Mouse (Mus musculus): Measurements from ENCODE around the gene Avpi1. TPM values are rescaled to one million over a fixed set of nuclear protein-coding genes. Genes with fewer than 3 reads are reported as not detected.
A peak's percentile ranks its signal among the peaks of the same experiment; 100 is the strongest.

Gene Avpi1
- polyA plus RNA-seq, 1 experiment: 26.9 TPM

GRCm38 (mm10) chr19:42124684-42125083 lies 4.2 kb downstream of the Avpi1 start:
- H3K4me1 ChIP-seq (ENCODE audit: control insufficient read depth, insufficient read depth, low read length): peaks cover 12% of the 10 kb centered on the region
- TF ChIP-seq CTCF (IDR thresholded peaks at IDR 0.05; ENCODE audit: borderline replicate concordance, insufficient read depth, low read depth, low read length): no peak
- TF ChIP-seq POLR2A (IDR thresholded peaks at IDR 0.05; ENCODE audit: borderline replicate concordance, insufficient read depth, low read length): no peak
- peak; percentile 32 to 36 for DNase-seq
- H3K4me3 ChIP-seq (replicated peaks; ENCODE audit: insufficient read depth, low read depth, low read length): no peak overlapping the region
- peak overlapping the region; percentile 15; the same call in 1 of the 2 replicates for H3K27ac ChIP-seq (ENCODE audit: insufficient read depth, low read length)
- no peaks in the 10 kb centered on the region for H3K27me3 ChIP-seq (ENCODE audit: control insufficient read depth, insufficient read depth, low read length)
- 23% methylated on average over 13 of the region's 13 CpGs for WGBS

- WGBS: 70% methylated on average over 8 of the region's 8 CpGs
- TF ChIP-seq CTCF (IDR thresholded peaks at IDR 0.05; ENCODE audit: borderline replicate concordance, insufficient read depth, low read depth, low read length) (no peak), POLR2A (IDR thresholded peaks at IDR 0.05; ENCODE audit: borderline replicate concordance, insufficient read depth, low read length) (no peak)
- H3K4me1 ChIP-seq (ENCODE audit: control insufficient read depth, insufficient read depth, low read length): peaks cover 6% of the 10 kb centered on the region
- H3K4me3 ChIP-seq (replicated peaks; ENCODE audit: insufficient read depth, low read depth, low read length): no peak overlapping the region
- H3K27me3 ChIP-seq (ENCODE audit: control insufficient read depth, insufficient read depth, low read length): no peaks in the 10 kb centered on the region; the same call in 1 of the 2 replicates
- no peak overlapping the region for H3K27ac ChIP-seq (ENCODE audit: insufficient read depth, low read length)
- DNase-seq: no peak
These were observed 8.4 kb downstream of the Avpi1 start for GRCm38 (mm10) chr19:42120451-42120850.

- TF ChIP-seq CTCF (IDR thresholded peaks at IDR 0.05; ENCODE audit: borderline replicate concordance, insufficient read depth, low read depth, low read length): no peak
- TF ChIP-seq POLR2A (IDR thresholded peaks at IDR 0.05; ENCODE audit: borderline replicate concordance, insufficient read depth, low read length): no peak
- Histone ChIP-seq H3K27me3 (ENCODE audit: control insufficient read depth, insufficient read depth, low read length) (no peaks in the 10 kb centered on the region; the same call in 1 of the 2 replicates), H3K4me1 (ENCODE audit: control insufficient read depth, insufficient read depth, low read length) (no peaks in the 10 kb centered on the region), H3K27ac (ENCODE audit: insufficient read depth, low read length) (no peak overlapping the region), H3K4me3 (replicated peaks; ENCODE audit: insufficient read depth, low read depth, low read length) (no peak overlapping the region)
- DNase-seq: no peak
- WGBS: 94% methylated on average over 5 of the region's 5 CpGs
These were observed 10.3 kb downstream of the Avpi1 start for GRCm38 (mm10) chr19:42118596-42118995.

GRCm38 (mm10) chr19:42118142-42118541 lies 10.7 kb downstream of the Avpi1 start:
- WGBS: 94% methylated on average over 9 of the region's 9 CpGs
- TF ChIP-seq CTCF (IDR thresholded peaks at IDR 0.05; ENCODE audit: borderline replicate concordance, insufficient read depth, low read depth, low read length): no peak
- no peak for DNase-seq
- H3K4me3 ChIP-seq (replicated peaks; ENCODE audit: insufficient read depth, low read depth, low read length): no peak overlapping the region
- no peaks in the 10 kb centered on the region for H3K4me1 ChIP-seq (ENCODE audit: control insufficient read depth, insufficient read depth, low read length)
- H3K27me3 ChIP-seq (ENCODE audit: control insufficient read depth, insufficient read depth, low read length): no peaks in the 10 kb centered on the region; the same call in 1 of the 2 replicates
- H3K27ac ChIP-seq (ENCODE audit: insufficient read depth, low read length): no peak overlapping the region

GRCm38 (mm10) chr19:42115783-42116335 lies 13.0 kb downstream of the Avpi1 start:
- H3K4me1 ChIP-seq (ENCODE audit: control insufficient read depth, insufficient read depth, low read length): no peaks in the 10 kb centered on the region
- DNase-seq: no peak
- no peak for TF ChIP-seq POLR2A (IDR thresholded peaks at IDR 0.05; ENCODE audit: borderline replicate concordance, insufficient read depth, low read length)
- TF ChIP-seq CTCF (IDR thresholded peaks at IDR 0.05; ENCODE audit: borderline replicate concordance, insufficient read depth, low read depth, low read length): no peak
- no peak overlapping the region for H3K27ac ChIP-seq (ENCODE audit: insufficient read depth, low read length)
- WGBS: 93% methylated on average over 4 of the region's 4 CpGs
- H3K4me3 ChIP-seq (replicated peaks; ENCODE audit: insufficient read depth, low read depth, low read length): no peak overlapping the region
- H3K27me3 ChIP-seq (ENCODE audit: control insufficient read depth, insufficient read depth, low read length): no peaks in the 10 kb centered on the region; the same call in 1 of the 2 replicates

- TF ChIP-seq CTCF (IDR thresholded peaks at IDR 0.05; ENCODE audit: borderline replicate concordance, insufficient read depth, low read depth, low read length): no peak
- no peak for TF ChIP-seq POLR2A (IDR thresholded peaks at IDR 0.05; ENCODE audit: borderline replicate concordance, insufficient read depth, low read length)
- DNase-seq: no peak
- 96% methylated on average over 9 of the region's 9 CpGs for WGBS
- H3K4me1 ChIP-seq (ENCODE audit: control insufficient read depth, insufficient read depth, low read length): no peaks in the 10 kb centered on the region
- no peaks in the 10 kb centered on the region for H3K27me3 ChIP-seq (ENCODE audit: control insufficient read depth, insufficient read depth, low read length)
- H3K27ac ChIP-seq (ENCODE audit: insufficient read depth, low read length): no peak overlapping the region
- H3K4me3 ChIP-seq (replicated peaks; ENCODE audit: insufficient read depth, low read depth, low read length): no peak overlapping the region
These were observed 24.2 kb downstream of the Avpi1 start for GRCm38 (mm10) chr19:42104681-42105080.

DNA sequence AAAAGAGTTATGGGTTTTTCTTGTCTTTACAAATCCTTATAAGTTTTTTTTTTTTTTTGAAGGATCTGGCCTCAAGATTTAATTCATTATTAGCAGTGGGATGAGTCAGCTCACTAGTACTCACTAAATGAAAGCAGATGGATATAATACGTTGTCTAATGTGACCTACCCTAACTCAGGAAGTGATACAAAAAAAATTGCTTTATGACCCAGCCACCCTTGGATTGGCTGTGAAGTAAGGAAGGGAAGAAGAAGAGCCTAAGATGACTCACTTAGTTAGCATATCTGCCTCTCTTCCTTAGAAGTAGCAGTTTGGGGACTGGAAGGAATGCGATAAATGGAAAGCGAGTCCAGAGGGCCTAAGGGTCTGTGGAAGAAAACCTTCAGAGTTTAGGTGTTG lies 29.5 kb downstream of the Avpi1 start:
- no peak for DNase-seq
- H3K4me3 ChIP-seq (replicated peaks; ENCODE audit: insufficient read depth, low read depth, low read length): no peak overlapping the region
- WGBS: 78% methylated on average over 3 of the region's 3 CpGs
- H3K27me3 ChIP-seq (ENCODE audit: control insufficient read depth, insufficient read depth, low read length): no peaks in the 10 kb centered on the region
- H3K4me1 ChIP-seq (ENCODE audit: control insufficient read depth, insufficient read depth, low read length): no peaks in the 10 kb centered on the region
- H3K27ac ChIP-seq (ENCODE audit: insufficient read depth, low read length): no peak overlapping the region
- TF ChIP-seq CTCF (IDR thresholded peaks at IDR 0.05; ENCODE audit: borderline replicate concordance, insufficient read depth, low read depth, low read length) (no peak), POLR2A (IDR thresholded peaks at IDR 0.05; ENCODE audit: borderline replicate concordance, insufficient read depth, low read length) (no peak)

DNA sequence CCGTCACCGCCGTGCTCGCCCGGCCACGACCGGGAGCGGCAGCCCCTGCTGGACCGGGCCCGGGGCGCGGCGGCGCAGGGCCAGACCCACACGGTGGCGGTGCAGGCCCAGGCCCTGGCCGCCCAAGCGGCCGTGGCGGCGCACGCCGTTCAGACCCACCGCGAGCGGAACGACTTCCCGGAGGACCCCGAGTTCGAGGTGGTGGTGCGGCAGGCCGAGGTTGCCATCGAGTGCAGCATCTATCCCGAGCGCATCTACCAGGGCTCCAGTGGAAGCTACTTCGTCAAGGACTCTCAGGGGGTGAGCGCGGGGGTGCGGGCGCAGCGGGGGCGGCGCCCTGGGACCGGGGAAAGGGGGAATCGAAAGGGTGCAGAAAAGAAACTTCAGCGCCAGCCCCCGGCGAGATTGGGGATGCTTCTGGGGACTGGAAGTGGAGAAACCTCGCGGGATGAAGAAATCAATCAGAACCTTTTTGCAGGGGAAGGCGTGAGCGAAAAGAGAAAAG lies 38.2 kb downstream of the Avpi1 start:
- Histone ChIP-seq H3K4me1 (ENCODE audit: control insufficient read depth, insufficient read depth, low read length) (0 out of 2 replicates have a peak, but pooled peaks cover 4% of the 10 kb centered on the region), H3K27me3 (ENCODE audit: control insufficient read depth, insufficient read depth, low read length) (no peaks in the 10 kb centered on the region), H3K4me3 (replicated peaks; ENCODE audit: insufficient read depth, low read depth, low read length) (peak overlapping the region; percentile 61), H3K27ac (ENCODE audit: insufficient read depth, low read length) (no peak overlapping the region)
- DNase-seq: no peak
- WGBS: 1% methylated on average over 51 of the region's 52 CpGs
- TF ChIP-seq POLR2A (IDR thresholded peaks at IDR 0.05; ENCODE audit: borderline replicate concordance, insufficient read depth, low read length) (no peak), CTCF (IDR thresholded peaks at IDR 0.05; ENCODE audit: borderline replicate concordance, insufficient read depth, low read depth, low read length) (no peak)

Measured in cerebellum, adult 2 months (tissue).